Mouse (Mus musculus) R1 (cell line): ENCODE results near the gene Lrfn5.

ENCODE experiments used
- DNase-seq: peaks from one replicate; pipeline ENCODE4 v3.0.0-alpha.2; 2018; ENCODE audit warnings: low read depth, low spot score

Gene Lrfn5

DNA sequence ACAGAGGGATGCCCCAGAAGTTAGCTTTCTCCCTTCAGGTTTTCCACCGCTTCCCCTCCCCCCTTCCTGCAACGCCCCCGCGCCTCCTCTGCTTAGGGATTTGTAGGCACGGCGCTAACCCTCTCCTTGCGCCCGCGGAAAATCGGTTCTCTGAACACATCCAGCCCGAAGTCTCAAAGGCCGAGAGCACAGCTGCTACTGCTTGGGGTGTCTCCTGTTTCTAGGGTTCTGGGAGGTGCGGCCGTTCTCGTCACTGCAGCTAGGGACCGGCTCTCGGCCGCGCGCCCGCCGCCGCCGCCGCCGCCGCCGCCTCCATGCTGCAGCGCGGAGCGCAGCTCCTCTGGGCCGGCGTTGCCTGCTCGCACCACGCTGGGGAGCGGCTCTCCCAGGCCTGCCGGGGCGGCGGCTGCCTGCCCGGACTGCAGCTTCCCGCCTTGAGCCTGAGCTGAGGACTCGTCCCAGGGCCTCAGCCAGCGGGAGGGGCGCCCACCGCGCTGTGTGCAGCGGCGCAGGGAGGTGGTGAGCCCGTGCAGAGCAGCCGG, at the start of gene Lrfn5:
TSS of gene Lrfn5 (plus strand) at position 322 of the 542 bp plus-strand sequence.
- DNase-seq, result peak; percentile 63

DNA sequence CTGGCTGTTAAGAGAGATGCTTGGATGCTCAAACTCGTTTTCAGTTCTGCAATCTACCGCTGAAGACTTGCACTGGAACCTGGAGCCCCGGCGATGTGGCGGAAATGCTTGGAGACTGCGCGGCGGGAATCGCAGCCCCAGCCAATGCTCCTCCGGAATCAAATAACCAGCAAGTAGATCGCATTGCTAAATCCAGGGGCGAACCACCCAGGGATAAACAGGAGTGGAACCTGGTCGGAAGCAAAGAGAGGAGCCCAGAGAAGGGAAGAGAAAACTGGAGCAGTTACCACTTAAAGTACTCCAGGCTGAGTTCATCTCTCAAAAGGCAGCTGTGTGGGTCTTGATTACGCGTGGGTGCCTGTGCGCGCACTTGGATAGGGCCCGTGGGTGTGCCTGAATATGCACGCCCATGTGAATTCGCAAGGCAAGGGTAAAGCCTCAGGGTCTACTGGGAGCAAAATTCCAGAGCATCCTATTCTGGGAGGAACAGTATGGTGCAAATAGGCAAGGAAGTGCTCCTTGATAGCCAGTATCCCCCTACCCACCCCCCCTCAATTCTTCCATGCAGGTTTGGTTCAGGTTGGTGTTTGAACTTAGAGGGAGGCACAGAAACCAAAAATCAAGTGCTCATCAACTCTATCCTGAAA, 1.3 kb upstream of the Lrfn5 start:
- peak; percentile 25 for DNase-seq

GRCm38 (mm10) chr12:61522148-61522828, 662 bp upstream of the Lrfn5 start:
- peak; percentile 40 for DNase-seq

DNA sequence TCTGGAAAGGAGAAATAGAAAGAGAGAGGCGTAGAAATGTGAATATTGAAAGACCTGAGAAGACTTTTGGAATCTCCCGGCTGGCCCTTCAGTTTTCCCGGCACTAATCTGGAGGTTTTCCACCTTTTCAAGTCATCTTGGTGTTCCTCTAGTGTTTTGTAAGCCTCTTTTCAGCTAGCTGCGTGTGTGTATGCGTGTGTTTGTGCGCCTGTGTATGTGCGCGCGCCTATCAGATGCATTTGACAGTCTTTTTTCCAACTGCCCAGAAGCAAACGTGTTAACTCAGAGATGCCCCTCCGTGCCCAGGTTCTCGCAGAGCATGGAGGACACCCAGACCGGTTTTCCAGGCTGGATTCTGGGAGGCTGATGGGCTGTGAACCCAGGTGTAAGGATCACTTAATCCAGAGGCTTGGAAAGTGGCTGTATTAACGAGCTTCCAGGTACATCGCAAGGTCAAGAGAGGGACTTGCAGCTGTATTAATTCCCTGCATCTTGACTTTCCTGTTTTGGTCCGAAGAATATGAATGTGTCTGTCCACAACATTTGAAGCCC, 757 bp downstream of the Lrfn5 start:
- DNase-seq, result peak; percentile 15

GRCm38 (mm10) chr12:61524183-61524651, 1.3 kb downstream of the Lrfn5 start:
- peak; percentile 23 for DNase-seq

GRCm38 (mm10) chr12:61526199-61526598, 3.2 kb downstream of the Lrfn5 start:
- DNase-seq, result peak; percentile 30

- DNase-seq, result no peak
These were observed 57.0 kb downstream of the Lrfn5 start for GRCm38 (mm10) chr12:61579949-61580348.

- DNase-seq, result no peak
These were observed 77.4 kb downstream of the Lrfn5 start for GRCm38 (mm10) chr12:61600305-61600704.

DNA sequence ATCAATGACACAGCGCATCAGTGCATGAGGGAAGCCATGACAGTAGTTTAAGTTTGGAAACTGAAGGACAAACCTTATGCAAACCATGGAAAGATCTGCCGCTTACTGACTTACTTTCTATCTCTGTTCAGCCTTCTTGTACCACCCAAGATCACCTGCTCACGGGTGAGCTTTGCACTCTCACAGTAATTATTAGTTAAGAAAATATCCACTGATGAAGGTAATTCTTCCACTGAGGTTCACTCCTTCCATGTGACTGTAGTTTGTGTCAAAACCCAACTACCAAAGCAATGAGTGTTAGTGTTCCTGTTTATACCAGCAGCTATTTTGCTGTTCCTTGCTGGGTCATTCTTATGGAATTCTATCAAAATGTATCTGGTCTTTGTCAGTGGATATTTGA, 84.9 kb downstream of the Lrfn5 start:
- no peak for DNase-seq

DNA sequence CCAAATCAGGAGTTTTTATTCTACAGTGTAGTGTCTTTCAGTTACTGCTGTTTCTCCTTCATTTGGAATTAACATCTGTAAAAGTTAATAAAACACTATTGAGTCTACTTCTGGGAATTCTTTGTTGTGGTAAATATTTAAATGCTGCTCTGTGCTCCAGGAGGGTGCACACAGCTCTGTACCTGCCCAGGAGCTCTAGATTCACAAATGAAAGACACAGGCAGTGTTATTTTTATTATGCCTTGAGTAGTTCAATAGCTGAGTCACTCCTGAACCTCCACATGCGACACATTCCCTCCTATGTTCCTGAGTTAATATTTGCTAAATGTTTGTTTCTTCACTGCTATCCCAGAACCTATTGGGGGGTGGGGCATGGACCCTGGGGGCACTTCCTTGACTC, 87.1 kb downstream of the Lrfn5 start:
- peak; percentile 65 for DNase-seq

GRCm38 (mm10) chr12:61624532-61624931, 101.6 kb downstream of the Lrfn5 start:
- DNase-seq, result no peak

DNA sequence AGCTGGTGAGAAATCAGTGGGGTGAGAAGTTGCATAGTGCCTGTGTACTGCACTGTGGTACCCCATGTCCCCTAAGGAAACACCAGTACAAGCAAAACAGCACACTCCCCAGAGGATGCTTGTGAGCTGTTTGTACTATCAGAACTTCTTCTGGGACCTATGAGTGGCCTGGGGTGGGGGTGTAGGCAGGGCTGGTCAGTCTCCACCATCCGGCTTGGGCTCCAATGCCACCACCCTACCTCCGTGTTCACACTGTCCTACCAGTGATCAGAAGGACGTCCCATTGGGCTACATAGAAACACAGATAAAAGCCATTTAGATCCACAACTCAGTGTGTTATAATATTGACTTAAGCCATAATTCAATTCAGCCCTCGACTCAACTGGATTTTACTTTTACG, 131.4 kb downstream of the Lrfn5 start:
- DNase-seq, result no peak

- peak; percentile 37 for DNase-seq
These were observed 200.2 kb downstream of the Lrfn5 start for GRCm38 (mm10) chr12:61723158-61723557.

GRCm38 (mm10) chr12:61807073-61807605, 284.2 kb downstream of the Lrfn5 start:
- DNase-seq, result no peak

DNA sequence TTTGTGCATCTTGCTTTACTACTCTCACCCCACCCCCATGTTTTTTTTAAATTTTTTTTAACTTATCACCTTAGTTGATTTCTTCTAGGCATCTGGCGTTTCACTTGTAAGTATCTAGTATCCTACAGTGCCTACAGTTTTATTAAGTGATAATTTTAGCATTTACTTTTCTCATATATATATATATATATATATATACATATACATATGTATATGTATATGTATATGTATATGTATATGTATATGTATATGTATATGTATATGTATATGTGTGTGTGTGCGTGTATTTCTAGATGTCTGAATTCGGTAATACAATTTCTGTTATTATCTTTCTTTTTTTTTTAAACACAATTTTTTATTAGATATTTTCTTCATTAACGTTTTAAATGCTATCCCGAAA, 300.7 kb downstream of the Lrfn5 start:
- no peak for DNase-seq

GRCm38 (mm10) chr12:61826311-61826710, 303.4 kb downstream of the Lrfn5 start:
- DNase-seq, result peak; percentile 28

- no peak for DNase-seq
These were observed 319.8 kb downstream of the Lrfn5 start for GRCm38 (mm10) chr12:61842599-61843291.

GRCm38 (mm10) chr12:61854183-61854582, 331.2 kb downstream of the Lrfn5 start:
- DNase-seq, result no peak
